ENCODE assay signal across 24 mouse cellular contexts in genomic region chr7:28575597-28575996, GRCm38 (mm10). TPM values are rescaled to one million over a fixed set of nuclear protein-coding genes. Genes with fewer than 3 reads are reported as not detected.
DNase-seq lines count a peak whose midpoint lies in the region; ATAC-seq and TF ChIP-seq lines count a peak whose summit lies in the region.
"Had no signal": no experiment of that assay in that cellular context is flagged by ENCODE, and none has a peak within 500 bp of the region (broad histone marks: within the 10 kb centered on the region; RNA-seq: fewer than 3 reads in every experiment).

No protein-coding gene starts in this region.

- H3K27ac ChIP-seq in embryonic facial prominence, embryonic 12.5 days, result 0 out of 2 replicates have a peak overlapping the region, but pooled peaks have one; percentile 9
- H3K27ac ChIP-seq in hindbrain, postnatal 0 days, result no peak overlapping the region
- H3K27ac ChIP-seq in intestine, embryonic 15.5 days, result no peak overlapping the region
- H3K27ac ChIP-seq: forebrain, embryonic 10.5 days; hindbrain, embryonic 10.5 days; midbrain, embryonic 13.5 days had no signal

- no peak for ATAC-seq in embryonic facial prominence, embryonic 12.5 days (ENCODE audit: insufficient number of reproducible peaks, insufficient read depth, low FRiP score, low TSS enrichment)
- peak; percentile 58 for ATAC-seq in megakaryocyte progenitor cell, adult 5-6 weeks (replicated peaks; ENCODE audit: poor library complexity)
- ATAC-seq in hindbrain, postnatal 0 days, result no peak
- no peak for ATAC-seq in intestine, embryonic 15.5 days
- ATAC-seq: midbrain, embryonic 13.5 days; Patski had no signal

- no peaks in the 10 kb centered on the region for H3K27me3 ChIP-seq in embryonic facial prominence, embryonic 12.5 days
- no peaks in the 10 kb centered on the region for H3K27me3 ChIP-seq in hindbrain, postnatal 0 days (ENCODE audit: insufficient read depth, low read length)
- no peaks in the 10 kb centered on the region for H3K27me3 ChIP-seq in intestine, embryonic 15.5 days (replicated peaks)
- H3K27me3 ChIP-seq: heart, embryonic 15.5 days; midbrain, embryonic 13.5 days; Patski had no signal

- H3K9me3 ChIP-seq in embryonic facial prominence, embryonic 12.5 days, result no peaks in the 10 kb centered on the region
- H3K9me3 ChIP-seq in hindbrain, postnatal 0 days (ENCODE audit: low read length), result no peaks in the 10 kb centered on the region
- no peaks in the 10 kb centered on the region for H3K9me3 ChIP-seq in intestine, embryonic 15.5 days
- H3K9me3 ChIP-seq: forebrain, embryonic 10.5 days; heart, embryonic 15.5 days; hindbrain, embryonic 10.5 days; midbrain, embryonic 13.5 days had no signal

- H3K9ac ChIP-seq in embryonic facial prominence, embryonic 12.5 days, result no peak overlapping the region
- no peak overlapping the region for H3K9ac ChIP-seq in hindbrain, postnatal 0 days (replicated peaks; ENCODE audit: low read length)
- no peak overlapping the region for H3K9ac ChIP-seq in intestine, embryonic 15.5 days
- H3K9ac ChIP-seq: heart, embryonic 15.5 days; lung, embryonic 14.5 days; midbrain, embryonic 13.5 days had no signal

- peak; percentile 73 for DNase-seq in layer of hippocampus, adult 11-12 months (ENCODE audit: low spot score)
- DNase-seq in layer of hippocampus, adult 9-10 months (ENCODE audit: low spot score), result no peak
- peak; percentile 43 to 53 for DNase-seq in layer of hippocampus, postnatal 25 days (ENCODE audit: extremely low spot score in 1 of 2, low spot score in 1 of 2)
- DNase-seq in hindbrain, postnatal 0 days (ENCODE audit: low spot score), result no peak
- DNase-seq in left cerebral cortex, adult 11 months (ENCODE audit: low spot score), result no peak
- DNase-seq: B cell, adult 2 months; cerebellum, adult 11-12 months; cerebellum, postnatal 36 days; lung, embryonic 14.5 days; thymus, adult 18-20 months had no signal

- H3K36me3 ChIP-seq in embryonic facial prominence, embryonic 12.5 days, result 0 out of 2 replicates have a peak, but pooled peaks cover 5% of the 10 kb centered on the region
- no peaks in the 10 kb centered on the region for H3K36me3 ChIP-seq in hindbrain, postnatal 0 days (ENCODE audit: insufficient read depth, low read length)
- H3K36me3 ChIP-seq in intestine, embryonic 15.5 days, result 0 out of 2 replicates have a peak, but pooled peaks cover 6% of the 10 kb centered on the region
- H3K36me3 ChIP-seq: heart, embryonic 15.5 days; midbrain, embryonic 13.5 days had no signal

- peaks cover 34% of the 10 kb centered on the region for H3K4me1 ChIP-seq in embryonic facial prominence, embryonic 12.5 days
- H3K4me1 ChIP-seq in hindbrain, postnatal 0 days (ENCODE audit: insufficient read depth, low read length), result peaks cover 20% of the 10 kb centered on the region
- peaks cover 79% of the 10 kb centered on the region for H3K4me1 ChIP-seq in intestine, embryonic 15.5 days (replicated peaks)

- H3K4me2 ChIP-seq in embryonic facial prominence, embryonic 12.5 days (replicated peaks), result no peak overlapping the region
- H3K4me2 ChIP-seq in hindbrain, postnatal 0 days (ENCODE audit: low read depth, low read length), result no peak overlapping the region
- no peak overlapping the region for H3K4me2 ChIP-seq in intestine, embryonic 15.5 days (replicated peaks)
- H3K4me2 ChIP-seq: heart, embryonic 15.5 days; lung, embryonic 14.5 days; midbrain, embryonic 13.5 days had no signal

- no peak for TF ChIP-seq CTCF in hindbrain, postnatal 0 days (IDR thresholded peaks at IDR 0.05; ENCODE audit: low read depth)

- no peak overlapping the region for H3K4me3 ChIP-seq in embryonic facial prominence, embryonic 12.5 days
- H3K4me3 ChIP-seq in hindbrain, postnatal 0 days (ENCODE audit: low read length), result no peak overlapping the region
- H3K4me3 ChIP-seq in intestine, embryonic 15.5 days (replicated peaks), result no peak overlapping the region
- H3K4me3 ChIP-seq: forebrain, embryonic 10.5 days; heart, embryonic 15.5 days; hindbrain, embryonic 10.5 days; midbrain, embryonic 13.5 days; myocyte had no signal

- WGBS in embryonic facial prominence, embryonic 12.5 days, result 91% methylated on average over 11 of the region's 11 CpGs
- 92% methylated on average over 11 of the region's 11 CpGs for WGBS in hindbrain, postnatal 0 days
- 87% methylated on average over 11 of the region's 11 CpGs for WGBS in intestine, embryonic 15.5 days

RNA-seq across cellular contexts. Expression of gene Samd4b, which starts 22.3 kb away (rescaled TPM):
- 36.6 and 36.8 TPM in 2 replicates for polyA plus RNA-seq in embryonic facial prominence, embryonic 12.5 days (2016; fragmentation: Nextera tagmentation; extraction: Ambion mirVana)
- total RNA-seq in layer of hippocampus, postnatal 25 days (2021), result 10 to 100 TPM; 70.1 to 71.0 TPM
- 20.7 TPM in 2 replicates for total RNA-seq in megakaryocyte progenitor cell, adult 5-6 weeks (2015)
- total RNA-seq in megakaryocyte progenitor cell, adult 5-6 weeks (2017), result 2.7 and 4.3 TPM in 2 replicates
- 58.8 and 60.5 TPM in 2 replicates for total RNA-seq in hindbrain, postnatal 0 days (2014; rRNA removed)
- polyA plus RNA-seq in hindbrain, postnatal 0 days (2015; fragmentation: Nextera tagmentation; extraction: Ambion mirVana), result 17.7 and 19.7 TPM in 2 replicates
- 18.9 and 19.5 TPM in 2 replicates for polyA plus RNA-seq in intestine, embryonic 15.5 days (2015; fragmentation: Nextera tagmentation; extraction: Ambion mirVana)

RNA-seq across cellular contexts. Expression of gene Pak4, which starts 22.4 kb away (rescaled TPM):
- polyA plus RNA-seq in embryonic facial prominence, embryonic 12.5 days (2016; fragmentation: Nextera tagmentation; extraction: Ambion mirVana), result 43.4 and 44.1 TPM in 2 replicates
- total RNA-seq in layer of hippocampus, postnatal 25 days (2021), result 10 to 100 TPM; 13.4 to 14.8 TPM
- total RNA-seq in megakaryocyte progenitor cell, adult 5-6 weeks (2015), result 5.6 and 6.4 TPM in 2 replicates
- 3.3 and 3.9 TPM in 2 replicates for total RNA-seq in megakaryocyte progenitor cell, adult 5-6 weeks (2017)
- total RNA-seq in hindbrain, postnatal 0 days (2014; rRNA removed), result 14.8 and 20.3 TPM in 2 replicates
- polyA plus RNA-seq in hindbrain, postnatal 0 days (2015; fragmentation: Nextera tagmentation; extraction: Ambion mirVana), result 13.2 and 14.0 TPM in 2 replicates
- 51.7 and 53.1 TPM in 2 replicates for polyA plus RNA-seq in intestine, embryonic 15.5 days (2015; fragmentation: Nextera tagmentation; extraction: Ambion mirVana)

RNA-seq across cellular contexts. Expression of gene Nccrp1, which starts 28.5 kb away (rescaled TPM):
- not detected in 2 replicates for polyA plus RNA-seq in embryonic facial prominence, embryonic 12.5 days (2016; fragmentation: Nextera tagmentation; extraction: Ambion mirVana)
- total RNA-seq in layer of hippocampus, postnatal 25 days (2021), result under 1 TPM; 0.40 to 0.57 TPM
- not detected in 2 replicates for total RNA-seq in megakaryocyte progenitor cell, adult 5-6 weeks (2015)
- total RNA-seq in megakaryocyte progenitor cell, adult 5-6 weeks (2017), result not detected in 2 replicates
- not detected in 2 replicates for total RNA-seq in hindbrain, postnatal 0 days (2014; rRNA removed)
- polyA plus RNA-seq in hindbrain, postnatal 0 days (2015; fragmentation: Nextera tagmentation; extraction: Ambion mirVana), result 0.34 TPM in 2 replicates
- polyA plus RNA-seq in intestine, embryonic 15.5 days (2015; fragmentation: Nextera tagmentation; extraction: Ambion mirVana), result not detected in 2 replicates
- polyA plus RNA-seq: embryonic facial prominence, embryonic 11.5 days; forebrain, embryonic 10.5 days; heart, embryonic 15.5 days; hindbrain, embryonic 10.5 days; intestine, embryonic 14.5 days; lung, embryonic 14.5 days; midbrain, embryonic 13.5 days; Patski had no signal

RNA-seq across cellular contexts. Expression of gene Sycn, which starts 34.9 kb away (rescaled TPM):
- not detected in 2 replicates for polyA plus RNA-seq in embryonic facial prominence, embryonic 12.5 days (2016; fragmentation: Nextera tagmentation; extraction: Ambion mirVana)
- not detected for total RNA-seq in layer of hippocampus, postnatal 25 days (2021)
- not detected in 2 replicates for total RNA-seq in megakaryocyte progenitor cell, adult 5-6 weeks (2015)
- total RNA-seq in megakaryocyte progenitor cell, adult 5-6 weeks (2017), result not detected in 2 replicates
- not detected in 2 replicates for total RNA-seq in hindbrain, postnatal 0 days (2014; rRNA removed)
- not detected in 2 replicates for polyA plus RNA-seq in hindbrain, postnatal 0 days (2015; fragmentation: Nextera tagmentation; extraction: Ambion mirVana)
- polyA plus RNA-seq in intestine, embryonic 15.5 days (2015; fragmentation: Nextera tagmentation; extraction: Ambion mirVana), result 33.3 and 122 TPM in 2 replicates
- total RNA-seq: left cerebral cortex, postnatal 36 days had no signal
- polyA plus RNA-seq: embryonic facial prominence, embryonic 11.5 days; forebrain, embryonic 10.5 days; heart, embryonic 15.5 days; hindbrain, embryonic 10.5 days; lung, embryonic 14.5 days; midbrain, embryonic 13.5 days; myocyte; Patski had no signal

RNA-seq across cellular contexts. Expression of gene Ifnl3, which starts 53.0 kb away (rescaled TPM):
- not detected in 2 replicates for polyA plus RNA-seq in embryonic facial prominence, embryonic 12.5 days (2016; fragmentation: Nextera tagmentation; extraction: Ambion mirVana)
- not detected for total RNA-seq in layer of hippocampus, postnatal 25 days (2021)
- total RNA-seq in megakaryocyte progenitor cell, adult 5-6 weeks (2015), result not detected in 2 replicates
- total RNA-seq in megakaryocyte progenitor cell, adult 5-6 weeks (2017), result not detected in 2 replicates
- total RNA-seq in hindbrain, postnatal 0 days (2014; rRNA removed), result not detected in 2 replicates
- not detected in 2 replicates for polyA plus RNA-seq in hindbrain, postnatal 0 days (2015; fragmentation: Nextera tagmentation; extraction: Ambion mirVana)
- not detected in 2 replicates for polyA plus RNA-seq in intestine, embryonic 15.5 days (2015; fragmentation: Nextera tagmentation; extraction: Ambion mirVana)
- total RNA-seq: left cerebral cortex, postnatal 36 days had no signal
- polyA plus RNA-seq: embryonic facial prominence, embryonic 11.5 days; forebrain, embryonic 10.5 days; gonadal fat pad, adult 2 months; heart, embryonic 15.5 days; hindbrain, embryonic 10.5 days; intestine, embryonic 14.5 days; lung, embryonic 14.5 days; midbrain, embryonic 13.5 days; myocyte; Patski; spleen, adult 2 months had no signal

Comparison
In these comparisons a context has a peak if more than half of its experiments do, and no peak if none do; other contexts are left out.
1. DNase-seq: peak in layer of hippocampus, adult 11-12 months (single experiment) and layer of hippocampus, postnatal 25 days (2 of 2); none in layer of hippocampus, adult 9-10 months (single experiment), hindbrain, postnatal 0 days (single experiment) and left cerebral cortex, adult 11 months (single experiment).